Mouse (Mus musculus) splenic B cell, adult 2 months (primary cell): ENCODE results near the gene Ern1.

Source experiments
- DNase-seq: peaks from one replicate; pipeline ENCODE4 v3.0.0-alpha.2; 2011; ENCODE audit warnings: low read depth, low spot score
- H3K27me3 ChIP-seq: 2 replicates; pipeline ENCODE4 v1.6.1; 2012; ENCODE audit warnings: mild to moderate bottlenecking, low read length, moderate library complexity, mixed read lengths; ENCODE audit not compliant: control insufficient read depth, poor library complexity, insufficient read depth, severe bottlenecking
- H3K36me3 ChIP-seq: 2 replicates; pipeline ENCODE4 v1.6.1; 2012; ENCODE audit warnings: mild to moderate bottlenecking, low read length, moderate library complexity, mixed read lengths; ENCODE audit not compliant: control insufficient read depth, poor library complexity, insufficient read depth, severe bottlenecking

Gene Ern1

GRCm38 (mm10) chr11:106479619-106480529, 7.8 kb downstream of the Ern1 start:
- DNase-seq: no peak
- no peaks in the 10 kb centered on the region for H3K27me3 ChIP-seq
- H3K36me3 ChIP-seq: no peaks in the 10 kb centered on the region

GRCm38 (mm10) chr11:106478745-106479144, 8.9 kb downstream of the Ern1 start:
- no peaks in the 10 kb centered on the region for H3K27me3 ChIP-seq
- no peaks in the 10 kb centered on the region for H3K36me3 ChIP-seq
- no peak for DNase-seq

- H3K27me3 ChIP-seq: no peaks in the 10 kb centered on the region
- no peaks in the 10 kb centered on the region for H3K36me3 ChIP-seq
- DNase-seq: no peak
Observed at GRCm38 (mm10) chr11:106477505-106478160, 10.0 kb downstream of the Ern1 start.

GRCm38 (mm10) chr11:106475309-106475708, 12.3 kb downstream of the Ern1 start:
- DNase-seq: no peak
- Histone ChIP-seq H3K36me3 (no peaks in the 10 kb centered on the region), H3K27me3 (no peaks in the 10 kb centered on the region)

GRCm38 (mm10) chr11:106471629-106472028, 16.0 kb downstream of the Ern1 start:
- Histone ChIP-seq H3K27me3 (no peaks in the 10 kb centered on the region), H3K36me3 (no peaks in the 10 kb centered on the region)
- DNase-seq: no peak

GRCm38 (mm10) chr11:106468509-106468908, 19.1 kb downstream of the Ern1 start:
- DNase-seq: no peak
- H3K27me3 ChIP-seq: no peaks in the 10 kb centered on the region
- no peaks in the 10 kb centered on the region for H3K36me3 ChIP-seq

GRCm38 (mm10) chr11:106465932-106466331, 21.7 kb downstream of the Ern1 start:
- Histone ChIP-seq H3K27me3 (no peaks in the 10 kb centered on the region), H3K36me3 (no peaks in the 10 kb centered on the region)
- no peak for DNase-seq

GRCm38 (mm10) chr11:106465545-106465903, 22.1 kb downstream of the Ern1 start:
- Histone ChIP-seq H3K27me3 (no peaks in the 10 kb centered on the region), H3K36me3 (no peaks in the 10 kb centered on the region)
- DNase-seq: no peak

GRCm38 (mm10) chr11:106464681-106465544, 22.7 kb downstream of the Ern1 start:
- Histone ChIP-seq H3K27me3 (no peaks in the 10 kb centered on the region), H3K36me3 (no peaks in the 10 kb centered on the region)
- DNase-seq: peak; percentile 18

GRCm38 (mm10) chr11:106463845-106464244, 23.8 kb downstream of the Ern1 start:
- H3K27me3 ChIP-seq: no peaks in the 10 kb centered on the region
- no peak for DNase-seq
- no peaks in the 10 kb centered on the region for H3K36me3 ChIP-seq

- Histone ChIP-seq H3K36me3 (no peaks in the 10 kb centered on the region), H3K27me3 (no peaks in the 10 kb centered on the region)
- no peak for DNase-seq
Observed at GRCm38 (mm10) chr11:106462309-106462708, 25.3 kb downstream of the Ern1 start.

- no peak for DNase-seq
- Histone ChIP-seq H3K27me3 (no peaks in the 10 kb centered on the region), H3K36me3 (0 out of 2 replicates have a peak, but pooled peaks cover 1% of the 10 kb centered on the region)
Observed at GRCm38 (mm10) chr11:106461145-106461932, 26.3 kb downstream of the Ern1 start.

GRCm38 (mm10) chr11:106460671-106461070, 27.0 kb downstream of the Ern1 start:
- DNase-seq: no peak
- 0 out of 2 replicates have a peak, but pooled peaks cover 1% of the 10 kb centered on the region for H3K36me3 ChIP-seq
- no peaks in the 10 kb centered on the region for H3K27me3 ChIP-seq

GRCm38 (mm10) chr11:106458540-106458939, 29.1 kb downstream of the Ern1 start:
- 0 out of 2 replicates have a peak, but pooled peaks cover 1% of the 10 kb centered on the region for H3K36me3 ChIP-seq
- DNase-seq: no peak
- no peaks in the 10 kb centered on the region for H3K27me3 ChIP-seq
